Mouse (Mus musculus) ES-E14 (cell line): Measurements from ENCODE around the gene Fam213b.

Source experiments
- HCFC1 ChIP-seq: IDR thresholded peaks from 2 replicates; pipeline ENCODE4 v1.6.1; 2012; ENCODE audit warnings: low read length, inconsistent platforms, borderline replicate concordance; ENCODE audit not compliant: insufficient read depth
- ZC3H11A ChIP-seq: IDR thresholded peaks from 2 replicates; pipeline ENCODE4 v1.6.1; 2012; ENCODE audit warnings: low read depth, mild to moderate bottlenecking, inconsistent platforms, low read length, borderline replicate concordance
- ZNF384 ChIP-seq: IDR thresholded peaks from 2 replicates; pipeline ENCODE4 v1.6.1; 2012; ENCODE audit warnings: low read depth, low read length, inconsistent platforms

GRCm38 (mm10) chr4:154864271-154864771 is 34.6 kb downstream of the Fam213b start:
- no peak for TF ChIP-seq ZC3H11A
- peak; percentile 79 for TF ChIP-seq ZNF384
- no peak for TF ChIP-seq HCFC1
